Mouse (Mus musculus): ENCODE data around the gene Insig1.

Insig1 gene

DNA sequence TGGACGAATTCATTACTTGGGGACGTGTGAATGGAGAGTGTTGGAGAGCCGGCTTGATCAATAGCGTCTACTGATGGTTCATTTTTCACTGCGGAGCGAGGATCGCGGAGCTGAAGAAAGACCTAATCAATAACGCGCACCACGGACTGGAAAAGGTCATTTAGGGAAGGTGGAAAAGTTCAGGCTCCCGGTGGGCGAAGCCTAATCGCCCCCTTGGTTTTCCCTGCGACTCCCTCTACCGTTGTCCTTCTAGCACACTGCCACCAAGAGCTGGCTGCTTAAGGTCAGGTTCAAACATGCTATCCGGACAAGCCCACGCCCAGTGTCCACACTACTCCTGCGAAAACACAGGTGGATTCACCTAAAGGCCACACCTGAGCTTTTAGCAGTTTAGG is 47.4 kb downstream of the Insig1 start:
- no peak for DNase-seq (ENCODE audit: low spot score in 2 of 2)

GRCm38 (mm10) chr5:28119576-28119975 is 48.4 kb downstream of the Insig1 start:
- DNase-seq (ENCODE audit: low spot score in 2 of 2) = no peak

GRCm38 (mm10) chr5:28122491-28123454 is 51.6 kb downstream of the Insig1 start:
- DNase-seq (ENCODE audit: low spot score in 2 of 2) = peak; percentile 20 to 36

- DNase-seq (ENCODE audit: low spot score in 2 of 2) = no peak
Measured at GRCm38 (mm10) chr5:28123455-28123825, 52.3 kb downstream of the Insig1 start.

GRCm38 (mm10) chr5:28124321-28125230 is 53.4 kb downstream of the Insig1 start:
- DNase-seq (ENCODE audit: low spot score in 2 of 2) = no peak

Data from frontal cortex, postnatal 36 days (tissue).